Mouse (Mus musculus) stomach, embryonic 14.5 days (tissue): Measurements from ENCODE around the gene A930018P22Rik. TPM values are rescaled to one million over a fixed set of nuclear protein-coding genes. Genes with fewer than 3 reads are reported as not detected.

ENCODE experiments used
- ATAC-seq: fragments of 200-750 bp; cut with Nextera tagmentation; 2 replicates; pipeline ENCODE4 v1.8.0; 2017; ENCODE audit warnings: low read depth, moderate TSS enrichment; ENCODE audit not compliant: insufficient number of reproducible peaks, insufficient read depth, low FRiP score
- H3K27ac ChIP-seq: fragments of 300-500 bp; sonication (generic); 2 replicates; pipeline ENCODE4 v1.5.1; 2014; ENCODE audit warnings: mild to moderate bottlenecking, low read length, moderate library complexity, mixed read lengths
- H3K27me3 ChIP-seq: fragments of 300-500 bp; sonication (generic); 2 replicates; pipeline ENCODE4 v1.6.1; 2014; ENCODE audit warnings: low read length, control low read depth, mixed read lengths; ENCODE audit not compliant: control insufficient read depth, insufficient read depth
- H3K36me3 ChIP-seq: fragments of 300-500 bp; sonication (generic); 2 replicates; pipeline ENCODE4 v1.6.1; 2014; ENCODE audit warnings: mild to moderate bottlenecking, control low read depth, low read length, moderate library complexity, mixed read lengths; ENCODE audit not compliant: control insufficient read depth, insufficient read depth
- H3K4me1 ChIP-seq: fragments of 300-500 bp; sonication (generic); 2 replicates; pipeline ENCODE4 v1.6.1; 2014; ENCODE audit warnings: low read length, control low read depth, mixed read lengths; ENCODE audit not compliant: control insufficient read depth, insufficient read depth
- H3K4me2 ChIP-seq: fragments of 300-500 bp; sonication (generic); replicated peaks from 2 replicates; pipeline ENCODE4 v1.6.1; 2014; ENCODE audit warnings: low read depth, low read length, control low read depth
- H3K4me3 ChIP-seq: fragments of 300-500 bp; sonication (generic); 2 replicates; pipeline ENCODE4 v1.5.1; 2014; ENCODE audit warnings: low read depth, low read length, control low read depth
- H3K9ac ChIP-seq: fragments of 300-500 bp; sonication (generic); replicated peaks from 2 replicates; pipeline ENCODE4 v1.6.1; 2014; ENCODE audit warnings: low read depth, mild to moderate bottlenecking, control low read depth, low read length, moderate library complexity, mixed read lengths
- H3K9me3 ChIP-seq: fragments of 300-500 bp; sonication (generic); 2 replicates; pipeline ENCODE4 v1.6.1; 2016; ENCODE audit warnings: low read depth, low read length, control low read depth; ENCODE audit not compliant: control insufficient read depth
- WGBS: fragments of 180-500 bp; shearing (Covaris S2); extraction: QIAGEN DNeasy Blood & Tissue Kit; methylation state at CpG from one replicate; pipeline ENCODE4 v1.1.7; 2014; 5-methylcytosine and 5-hydroxymethylcytosine counted together
- polyA plus RNA-seq: library from polyadenylated mRNA; unstranded; fragments of >200 nt; fragmentation: Nextera tagmentation; extraction: Ambion mirVana; gene quantifications from 2 replicates; pipeline ENCODE4 v1.2.1, GENCODE M21; 2014

Gene A930018P22Rik
- polyA plus RNA-seq, 1 experiment from 2014 or later: not detected

DNA sequence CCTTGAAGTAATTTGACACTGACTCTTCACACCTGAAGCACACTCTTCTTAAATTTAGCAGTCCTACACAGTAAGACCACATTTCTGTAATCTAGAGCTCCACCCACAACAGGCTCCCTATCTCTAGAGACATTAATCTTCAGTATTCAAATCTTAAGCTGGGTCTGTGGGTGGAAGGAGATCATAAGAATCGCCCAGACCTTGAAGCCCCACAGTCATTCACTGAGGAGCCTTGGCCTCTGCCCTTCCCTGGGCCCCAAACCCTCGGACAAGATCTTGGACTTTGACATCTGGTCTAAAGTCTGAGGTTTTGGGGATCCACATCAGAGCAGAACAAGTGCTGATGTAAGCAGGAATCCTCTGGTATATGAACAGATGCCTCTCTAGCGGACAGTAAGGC lies 971 bp downstream of the A930018P22Rik start:
- Histone ChIP-seq H3K9me3 (no peaks in the 10 kb centered on the region), H3K4me1 (peaks cover 6% of the 10 kb centered on the region; the same call in 1 of the 2 replicates), H3K27me3 (no peaks in the 10 kb centered on the region), H3K27ac (no peak overlapping the region), H3K36me3 (no peaks in the 10 kb centered on the region), H3K4me3 (0 out of 2 replicates have a peak overlapping the region, but pooled peaks have one; percentile 67), H3K4me2 (peak overlapping the region; percentile 94), H3K9ac (no peak overlapping the region)
- 42% methylated on average over 3 of the region's 3 CpGs for WGBS
- no peak for ATAC-seq

DNA sequence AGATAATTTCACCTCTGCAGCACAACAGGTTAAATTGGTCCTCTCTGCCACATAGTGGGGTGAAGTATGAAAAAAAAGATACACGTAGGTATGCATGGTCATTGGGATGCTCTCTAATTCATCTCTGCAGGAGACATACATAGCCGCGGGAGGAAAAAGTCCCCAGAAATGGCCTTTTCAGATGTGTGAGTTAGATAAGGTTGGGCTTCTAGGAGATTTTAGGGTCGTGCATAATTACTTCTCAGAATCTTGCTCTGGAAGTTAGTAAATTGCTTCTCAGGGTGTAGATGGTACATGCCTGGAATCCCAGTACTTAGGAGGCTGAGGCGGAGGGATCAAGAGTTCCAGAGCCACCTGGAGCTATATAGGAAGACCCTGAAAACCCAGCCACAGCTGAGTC lies 1.5 kb downstream of the A930018P22Rik start:
- WGBS: 70% methylated on average over 5 of the region's 5 CpGs
- no peaks in the 10 kb centered on the region for H3K27me3 ChIP-seq
- no peaks in the 10 kb centered on the region for H3K9me3 ChIP-seq
- no peaks in the 10 kb centered on the region for H3K36me3 ChIP-seq
- no peak overlapping the region for H3K27ac ChIP-seq
- peaks cover 6% of the 10 kb centered on the region; the same call in 1 of the 2 replicates for H3K4me1 ChIP-seq
- no peak overlapping the region for H3K4me3 ChIP-seq
- ATAC-seq: no peak
- no peak overlapping the region for H3K4me2 ChIP-seq
- H3K9ac ChIP-seq: no peak overlapping the region

DNA sequence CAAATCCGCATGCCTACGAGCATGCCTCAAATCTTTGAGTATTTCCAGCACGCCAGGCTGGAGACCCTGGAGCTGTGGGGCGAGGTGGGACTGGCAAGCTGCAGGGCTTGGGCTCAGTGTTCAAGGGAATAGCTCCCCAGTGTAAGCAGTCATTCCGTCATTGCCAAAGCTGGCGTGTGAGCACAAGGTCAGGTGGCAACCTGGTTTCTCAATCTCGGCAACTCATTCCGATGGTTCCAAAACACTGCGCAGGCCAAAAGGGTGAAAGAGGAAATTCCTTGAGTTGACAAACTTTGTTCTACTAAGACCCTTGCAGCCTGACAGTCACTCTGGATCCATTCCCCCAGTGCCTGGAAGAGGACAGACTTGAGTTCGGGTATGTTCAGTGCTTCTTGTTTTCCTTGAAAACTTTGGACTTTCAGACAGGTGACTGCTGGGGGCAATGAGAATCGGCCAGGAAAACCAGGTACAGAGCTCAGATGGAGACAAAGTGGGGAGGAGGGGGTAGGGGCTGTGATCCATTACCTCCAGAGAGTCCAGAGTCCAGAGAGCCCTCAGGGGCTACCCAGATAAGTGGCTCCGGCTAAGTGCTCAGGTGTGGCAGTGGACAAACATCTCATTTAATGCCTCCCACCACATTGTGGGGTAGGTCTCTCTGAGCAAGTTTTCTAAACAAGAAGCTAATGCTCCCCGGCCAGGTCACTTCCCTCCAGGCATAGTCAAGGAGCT lies 6.4 kb downstream of the A930018P22Rik start:
- no peaks in the 10 kb centered on the region for H3K27me3 ChIP-seq
- no peak overlapping the region for H3K9ac ChIP-seq
- ATAC-seq: peak; percentile 69
- H3K36me3 ChIP-seq: no peaks in the 10 kb centered on the region
- 76% methylated on average over 13 of the region's 13 CpGs for WGBS
- no peaks in the 10 kb centered on the region for H3K9me3 ChIP-seq
- H3K4me3 ChIP-seq: no peak overlapping the region
- H3K27ac ChIP-seq: no peak overlapping the region; the same call in 1 of the 2 replicates
- H3K4me2 ChIP-seq: no peak overlapping the region
- H3K4me1 ChIP-seq: 0 out of 2 replicates have a peak, but pooled peaks cover 3% of the 10 kb centered on the region

DNA sequence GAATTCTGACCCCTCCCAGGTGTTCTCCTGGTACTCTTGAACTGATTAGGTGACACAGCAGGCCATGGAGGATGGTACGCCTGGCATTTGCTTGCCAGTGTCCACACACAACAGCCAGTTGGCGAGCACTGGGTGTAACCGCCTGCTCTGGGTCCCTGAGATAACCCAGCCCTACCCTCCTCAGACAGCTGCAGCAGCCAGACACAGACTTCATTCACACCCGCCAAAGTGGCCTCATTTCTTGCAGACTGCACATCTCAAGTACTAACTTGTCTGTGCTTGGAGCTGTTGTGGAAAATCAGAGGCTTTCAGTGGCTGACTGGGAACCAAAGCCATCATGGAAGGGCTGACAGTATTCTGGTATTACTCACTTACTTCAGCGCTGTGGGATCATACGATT lies 7.6 kb downstream of the A930018P22Rik start:
- H3K4me2 ChIP-seq: no peak overlapping the region
- H3K27ac ChIP-seq: 0 out of 2 replicates have a peak overlapping the region, but pooled peaks have one; percentile 11
- no peaks in the 10 kb centered on the region for H3K36me3 ChIP-seq
- 0 out of 2 replicates have a peak, but pooled peaks cover 3% of the 10 kb centered on the region for H3K4me1 ChIP-seq
- no peak overlapping the region for H3K4me3 ChIP-seq
- no peaks in the 10 kb centered on the region for H3K27me3 ChIP-seq
- WGBS: 69% methylated on average over 6 of the region's 6 CpGs
- no peak overlapping the region for H3K9ac ChIP-seq
- ATAC-seq: peak; percentile 59; the same call in 1 of the 2 replicates
- no peaks in the 10 kb centered on the region for H3K9me3 ChIP-seq

DNA sequence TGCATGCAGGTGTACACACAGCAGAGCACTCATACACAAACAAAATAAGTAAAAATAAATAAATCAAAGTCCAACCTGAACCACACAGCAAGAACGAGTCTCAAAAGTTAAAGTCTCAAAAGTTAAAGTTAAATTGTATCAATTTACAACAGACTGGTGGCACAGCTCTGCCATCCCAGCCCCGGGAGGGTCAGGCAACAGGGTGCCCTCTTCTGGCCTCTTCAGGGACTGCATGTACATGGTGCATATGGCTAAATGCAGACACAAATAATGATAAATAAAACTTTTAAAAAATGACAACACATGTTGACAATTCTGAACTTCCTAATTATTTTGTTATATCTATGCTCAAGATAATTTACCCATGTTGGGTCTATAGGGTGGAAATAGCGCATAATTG lies 8.4 kb downstream of the A930018P22Rik start:
- Histone ChIP-seq H3K36me3 (no peaks in the 10 kb centered on the region), H3K27ac (no peak overlapping the region), H3K4me2 (no peak overlapping the region), H3K27me3 (no peaks in the 10 kb centered on the region), H3K4me3 (no peak overlapping the region), H3K4me1 (0 out of 2 replicates have a peak, but pooled peaks cover 3% of the 10 kb centered on the region), H3K9ac (no peak overlapping the region), H3K9me3 (no peaks in the 10 kb centered on the region)
- no peak for ATAC-seq
- 60% methylated on average over 3 of the region's 3 CpGs for WGBS

DNA sequence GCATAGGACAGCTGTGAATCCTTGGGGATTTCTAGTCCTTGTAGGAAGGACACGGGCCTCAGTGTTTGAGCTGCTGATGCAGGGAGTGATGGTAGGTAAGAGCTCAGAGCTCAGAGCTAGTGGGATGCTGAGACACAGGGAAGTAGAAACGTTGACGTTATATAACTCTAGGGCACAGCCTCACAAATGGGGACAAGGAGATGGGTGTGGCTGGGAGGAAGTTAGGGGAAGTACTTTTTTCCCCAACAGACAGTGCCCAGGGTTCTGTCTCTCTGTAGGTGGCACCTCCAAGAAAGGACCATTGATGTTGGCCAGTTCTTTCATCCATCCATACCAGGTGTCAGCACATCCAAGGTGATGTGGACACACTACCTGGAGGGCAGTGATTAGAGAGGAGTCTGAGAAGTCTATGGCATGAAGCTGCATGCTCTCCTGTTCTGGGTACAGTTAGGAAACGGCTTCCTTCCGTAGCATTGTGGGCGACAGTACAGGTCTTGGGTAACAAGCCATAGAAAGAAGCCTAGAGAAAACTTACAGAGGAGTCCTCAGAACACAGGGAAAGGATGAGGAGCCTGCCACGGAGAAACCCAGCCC lies 9.8 kb downstream of the A930018P22Rik start:
- Histone ChIP-seq H3K9me3 (no peaks in the 10 kb centered on the region), H3K27ac (no peak overlapping the region), H3K36me3 (no peaks in the 10 kb centered on the region), H3K9ac (no peak overlapping the region), H3K27me3 (no peaks in the 10 kb centered on the region), H3K4me3 (no peak overlapping the region), H3K4me1 (0 out of 2 replicates have a peak, but pooled peaks cover 3% of the 10 kb centered on the region), H3K4me2 (no peak overlapping the region)
- ATAC-seq: no peak
- 72% methylated on average over 7 of the region's 7 CpGs for WGBS

DNA sequence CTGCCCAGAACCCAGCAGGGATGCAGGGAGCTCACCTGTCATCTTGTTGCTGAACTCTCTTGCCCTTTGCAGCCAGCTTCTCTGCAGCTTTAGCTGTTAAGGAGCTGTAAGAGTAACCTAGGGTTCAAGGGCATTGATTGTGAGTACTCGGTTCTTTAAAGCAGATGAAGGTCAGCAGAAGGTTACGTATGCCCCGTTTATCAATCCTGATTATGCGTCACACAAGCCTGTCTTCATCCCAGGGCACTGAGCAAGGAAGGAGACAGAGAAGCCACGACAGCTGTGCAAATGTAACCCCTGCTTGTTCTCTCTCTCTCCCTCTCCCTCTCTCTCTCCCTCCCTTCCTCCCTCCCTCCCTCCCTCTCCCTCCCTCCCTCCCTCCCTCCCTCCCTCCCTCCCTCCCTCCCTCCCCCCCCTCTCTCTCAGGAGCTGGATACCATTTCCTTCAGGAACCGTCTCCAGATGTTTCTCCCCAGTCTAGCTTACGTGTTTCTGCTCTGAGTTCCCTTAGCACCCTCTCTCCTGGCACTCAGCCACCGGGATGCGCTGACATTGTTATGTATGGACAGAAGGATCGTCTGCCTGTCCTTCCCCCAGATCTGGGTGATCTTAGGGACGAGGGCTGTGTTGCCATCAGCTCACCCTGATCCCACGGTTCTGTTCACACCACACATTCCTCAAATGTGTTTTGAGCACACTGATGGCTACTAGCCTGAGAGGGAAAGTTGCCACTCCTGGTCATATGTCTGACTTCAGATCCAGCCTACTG lies 10.7 kb downstream of the A930018P22Rik start:
- Histone ChIP-seq H3K27ac (no peak overlapping the region), H3K27me3 (no peaks in the 10 kb centered on the region), H3K36me3 (no peaks in the 10 kb centered on the region), H3K4me3 (no peak overlapping the region), H3K9me3 (no peaks in the 10 kb centered on the region), H3K4me1 (0 out of 2 replicates have a peak, but pooled peaks cover 3% of the 10 kb centered on the region), H3K9ac (no peak overlapping the region), H3K4me2 (no peak overlapping the region)
- ATAC-seq: no peak
- 26% methylated on average over 12 of the region's 12 CpGs for WGBS
